Mouse (Mus musculus): Measurements from ENCODE around the gene Zfp385a. TPM values are rescaled to one million over a fixed set of nuclear protein-coding genes. Genes with fewer than 3 reads are reported as not detected.
A peak's percentile ranks its signal among the peaks of the same experiment; 100 is the strongest.

Zfp385a gene
- polyA plus RNA-seq, 1 experiment from 2014 or later = 19.7 TPM

DNA sequence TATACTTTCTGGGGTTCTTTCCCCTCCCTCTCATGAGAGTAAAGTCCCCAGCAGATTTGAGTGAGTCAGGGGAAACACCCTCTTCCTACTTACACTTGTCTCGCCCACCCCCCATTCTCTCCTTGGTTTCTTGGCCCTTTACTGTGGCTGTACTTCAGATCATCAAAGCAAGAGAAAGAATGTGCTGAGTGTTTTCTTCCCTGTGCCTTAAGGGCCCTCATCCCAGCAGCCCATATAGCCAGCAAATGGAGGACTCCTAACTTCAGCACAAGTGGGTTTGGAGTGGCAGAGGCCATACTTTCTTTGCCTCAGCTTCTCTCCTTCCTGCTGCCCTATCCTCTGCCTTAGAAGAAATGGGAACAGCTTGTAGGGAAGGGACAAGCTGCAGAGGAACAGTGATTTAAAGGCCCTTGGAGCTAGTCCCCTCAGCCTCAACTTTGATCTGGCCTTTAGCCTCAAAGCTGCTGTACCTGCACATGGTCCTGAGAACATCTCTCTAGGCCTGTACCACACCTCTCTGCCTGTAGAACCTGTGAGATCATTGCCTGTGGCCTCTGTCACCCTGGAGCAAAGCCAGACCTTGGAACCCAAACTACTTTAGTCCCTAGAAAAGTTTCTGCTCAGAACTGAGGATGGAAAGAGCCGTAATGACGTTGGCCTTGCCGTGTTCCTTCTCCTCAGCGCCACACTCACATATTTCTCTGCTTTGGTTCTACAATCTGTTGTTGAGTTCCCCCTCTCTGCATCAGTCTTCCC is 40.9 kb downstream of the Zfp385a start:
- H3K9me3 ChIP-seq (ENCODE audit: control insufficient read depth, low read length) = no peaks in the 10 kb centered on the region
- H3K36me3 ChIP-seq (ENCODE audit: control insufficient read depth, insufficient read depth, low read length) = no peaks in the 10 kb centered on the region
- peak overlapping the region; percentile 97 for H3K27ac ChIP-seq (ENCODE audit: low read depth, low read length)
- no peak overlapping the region for H3K4me2 ChIP-seq (replicated peaks; ENCODE audit: low read depth, low read length)
- H3K27me3 ChIP-seq (ENCODE audit: control insufficient read depth, insufficient read depth, low read length) = no peaks in the 10 kb centered on the region
- peaks cover 60% of the 10 kb centered on the region for H3K4me1 ChIP-seq (replicated peaks; ENCODE audit: control insufficient read depth, insufficient read depth, low read length)
- H3K9ac ChIP-seq (ENCODE audit: low read depth, low read length) = peak overlapping the region; percentile 54
- DNase-seq (ENCODE audit: low spot score) = no peak
- WGBS = 77% methylated on average over 5 of the region's 5 CpGs
- ATAC-seq (ENCODE audit: low FRiP score) = no peak
- H3K4me3 ChIP-seq (ENCODE audit: low read depth, low read length) = no peak overlapping the region

DNA sequence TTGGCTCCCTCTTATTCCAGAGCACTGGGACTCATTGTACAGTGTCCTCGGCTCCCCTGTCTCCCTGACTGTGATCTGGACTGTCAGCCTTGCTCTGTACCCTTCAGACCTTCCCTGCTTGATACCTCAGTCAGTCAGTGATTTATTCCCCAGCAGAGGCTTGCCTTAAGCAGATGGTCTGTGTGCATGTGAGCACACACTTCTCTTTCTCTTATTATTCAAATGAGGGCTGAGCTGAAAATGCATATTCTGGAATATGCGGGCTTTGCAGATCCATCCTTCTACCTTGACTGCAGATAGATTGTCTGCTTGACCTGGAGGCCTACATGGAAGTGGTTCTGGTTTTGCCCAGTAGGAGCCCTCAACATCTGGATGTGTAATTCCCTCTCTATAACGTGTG is 41.9 kb downstream of the Zfp385a start:
- Histone ChIP-seq H3K4me1 (replicated peaks; ENCODE audit: control insufficient read depth, insufficient read depth, low read length) (peaks cover 55% of the 10 kb centered on the region), H3K9ac (ENCODE audit: low read depth, low read length) (peak overlapping the region; percentile 11; the same call in 1 of the 2 replicates), H3K27ac (ENCODE audit: low read depth, low read length) (peak overlapping the region; percentile 97), H3K4me3 (ENCODE audit: low read depth, low read length) (0 out of 2 replicates have a peak overlapping the region, but pooled peaks have one; percentile 3), H3K27me3 (ENCODE audit: control insufficient read depth, insufficient read depth, low read length) (no peaks in the 10 kb centered on the region), H3K9me3 (ENCODE audit: control insufficient read depth, low read length) (no peaks in the 10 kb centered on the region), H3K36me3 (ENCODE audit: control insufficient read depth, insufficient read depth, low read length) (0 out of 2 replicates have a peak, but pooled peaks cover 2% of the 10 kb centered on the region), H3K4me2 (replicated peaks; ENCODE audit: low read depth, low read length) (no peak overlapping the region)
- 65% methylated on average over 3 of the region's 3 CpGs for WGBS
- ATAC-seq (ENCODE audit: low FRiP score) = no peak
- no peak for DNase-seq (ENCODE audit: low spot score)

- Histone ChIP-seq H3K4me1 (replicated peaks; ENCODE audit: control insufficient read depth, insufficient read depth, low read length) (peaks cover 49% of the 10 kb centered on the region), H3K27me3 (ENCODE audit: control insufficient read depth, insufficient read depth, low read length) (no peaks in the 10 kb centered on the region), H3K9me3 (ENCODE audit: control insufficient read depth, low read length) (no peaks in the 10 kb centered on the region), H3K9ac (ENCODE audit: low read depth, low read length) (no peak overlapping the region; the same call in 1 of the 2 replicates), H3K36me3 (ENCODE audit: control insufficient read depth, insufficient read depth, low read length) (0 out of 2 replicates have a peak, but pooled peaks cover 2% of the 10 kb centered on the region), H3K27ac (ENCODE audit: low read depth, low read length) (peak overlapping the region; percentile 97), H3K4me2 (replicated peaks; ENCODE audit: low read depth, low read length) (no peak overlapping the region; the same call in 1 of the 2 replicates), H3K4me3 (ENCODE audit: low read depth, low read length) (no peak overlapping the region)
- DNase-seq (ENCODE audit: low spot score) = no peak
- WGBS = 60% methylated on average over 6 of the region's 6 CpGs
- ATAC-seq (ENCODE audit: low FRiP score) = no peak
Measured at GRCm38 (mm10) chr15:103297313-103297712, 42.6 kb downstream of the Zfp385a start.

- peaks cover 35% of the 10 kb centered on the region for H3K4me1 ChIP-seq (replicated peaks; ENCODE audit: control insufficient read depth, insufficient read depth, low read length)
- no peak for ATAC-seq (ENCODE audit: low FRiP score)
- H3K4me2 ChIP-seq (replicated peaks; ENCODE audit: low read depth, low read length) = no peak overlapping the region
- no peak overlapping the region for H3K4me3 ChIP-seq (ENCODE audit: low read depth, low read length)
- WGBS = 4% methylated on average over 5 of the region's 5 CpGs
- 0 out of 2 replicates have a peak, but pooled peaks cover 2% of the 10 kb centered on the region for H3K36me3 ChIP-seq (ENCODE audit: control insufficient read depth, insufficient read depth, low read length)
- peak overlapping the region; percentile 97 for H3K27ac ChIP-seq (ENCODE audit: low read depth, low read length)
- peak; percentile 43 for DNase-seq (ENCODE audit: low spot score)
- H3K27me3 ChIP-seq (ENCODE audit: control insufficient read depth, insufficient read depth, low read length) = no peaks in the 10 kb centered on the region
- 0 out of 2 replicates have a peak overlapping the region, but pooled peaks have one; percentile 3 for H3K9ac ChIP-seq (ENCODE audit: low read depth, low read length)
- H3K9me3 ChIP-seq (ENCODE audit: control insufficient read depth, low read length) = no peaks in the 10 kb centered on the region
Measured at GRCm38 (mm10) chr15:103295851-103296250, 44.0 kb downstream of the Zfp385a start.

- H3K4me1 ChIP-seq (replicated peaks; ENCODE audit: control insufficient read depth, insufficient read depth, low read length) = peaks cover 28% of the 10 kb centered on the region
Measured at GRCm38 (mm10) chr15:103294649-103295048, 45.2 kb downstream of the Zfp385a start.

DNA sequence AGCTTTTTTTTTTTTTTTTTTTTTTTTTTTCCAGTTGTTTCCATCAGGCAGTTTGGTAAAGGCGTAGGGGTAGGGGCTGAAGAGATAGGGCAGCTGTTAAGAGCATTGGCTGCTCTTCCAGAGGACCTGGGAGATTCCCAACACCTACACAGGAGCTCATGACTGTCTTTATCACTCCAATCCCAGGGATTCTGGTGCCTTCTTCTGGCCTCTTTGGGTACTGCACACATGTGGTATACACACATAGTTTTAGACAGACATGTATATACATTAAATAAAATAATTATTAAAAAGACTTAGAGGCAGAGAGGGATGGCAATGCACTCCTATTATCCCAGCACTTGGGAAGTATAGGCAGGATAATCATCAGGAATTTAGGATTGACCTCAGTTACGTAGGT is 46.5 kb downstream of the Zfp385a start:
- Histone ChIP-seq H3K27me3 (ENCODE audit: control insufficient read depth, insufficient read depth, low read length) (no peaks in the 10 kb centered on the region), H3K27ac (ENCODE audit: low read depth, low read length) (no peak overlapping the region), H3K4me3 (ENCODE audit: low read depth, low read length) (no peak overlapping the region), H3K4me1 (replicated peaks; ENCODE audit: control insufficient read depth, insufficient read depth, low read length) (peaks cover 18% of the 10 kb centered on the region), H3K9me3 (ENCODE audit: control insufficient read depth, low read length) (no peaks in the 10 kb centered on the region), H3K4me2 (replicated peaks; ENCODE audit: low read depth, low read length) (no peak overlapping the region), H3K36me3 (ENCODE audit: control insufficient read depth, insufficient read depth, low read length) (0 out of 2 replicates have a peak, but pooled peaks cover 2% of the 10 kb centered on the region), H3K9ac (ENCODE audit: low read depth, low read length) (no peak overlapping the region)
- DNase-seq (ENCODE audit: low spot score) = no peak
- no peak for ATAC-seq (ENCODE audit: low FRiP score)
- 97% methylated on average over 2 of the region's 2 CpGs for WGBS

More at GRCm38 (mm10) chr15:103294649-103295048, 45.2 kb downstream of the Zfp385a start:
- Histone ChIP-seq H3K36me3 (ENCODE audit: control insufficient read depth, insufficient read depth, low read length) (0 out of 2 replicates have a peak, but pooled peaks cover 2% of the 10 kb centered on the region), H3K4me2 (replicated peaks; ENCODE audit: low read depth, low read length) (no peak overlapping the region), H3K4me3 (ENCODE audit: low read depth, low read length) (no peak overlapping the region), H3K9me3 (ENCODE audit: control insufficient read depth, low read length) (no peaks in the 10 kb centered on the region), H3K27me3 (ENCODE audit: control insufficient read depth, insufficient read depth, low read length) (no peaks in the 10 kb centered on the region), H3K27ac (ENCODE audit: low read depth, low read length) (no peak overlapping the region), H3K9ac (ENCODE audit: low read depth, low read length) (no peak overlapping the region)
- ATAC-seq (ENCODE audit: low FRiP score) = no peak
- DNase-seq (ENCODE audit: low spot score) = no peak
- 66% methylated on average over 2 of the region's 2 CpGs for WGBS

GRCm38 (mm10) chr15:103292673-103293345 is 47.1 kb downstream of the Zfp385a start:
- Histone ChIP-seq H3K4me2 (replicated peaks; ENCODE audit: low read depth, low read length) (no peak overlapping the region), H3K4me1 (replicated peaks; ENCODE audit: control insufficient read depth, insufficient read depth, low read length) (peaks cover 14% of the 10 kb centered on the region), H3K27ac (ENCODE audit: low read depth, low read length) (no peak overlapping the region), H3K9ac (ENCODE audit: low read depth, low read length) (no peak overlapping the region), H3K4me3 (ENCODE audit: low read depth, low read length) (no peak overlapping the region), H3K27me3 (ENCODE audit: control insufficient read depth, insufficient read depth, low read length) (no peaks in the 10 kb centered on the region), H3K9me3 (ENCODE audit: control insufficient read depth, low read length) (no peaks in the 10 kb centered on the region), H3K36me3 (ENCODE audit: control insufficient read depth, insufficient read depth, low read length) (0 out of 2 replicates have a peak, but pooled peaks cover 2% of the 10 kb centered on the region)
- WGBS = 92% methylated on average over 4 of the region's 4 CpGs
- no peak for DNase-seq (ENCODE audit: low spot score)
- no peak for ATAC-seq (ENCODE audit: low FRiP score)

- no peaks in the 10 kb centered on the region for H3K27me3 ChIP-seq (ENCODE audit: control insufficient read depth, insufficient read depth, low read length)
- no peaks in the 10 kb centered on the region for H3K9me3 ChIP-seq (ENCODE audit: control insufficient read depth, low read length)
- 90% methylated on average over 9 of the region's 9 CpGs for WGBS
- no peak overlapping the region for H3K4me3 ChIP-seq (ENCODE audit: low read depth, low read length)
- ATAC-seq (ENCODE audit: low FRiP score) (no peak), DNase-seq (ENCODE audit: low spot score) (no peak)
- H3K4me1 ChIP-seq (replicated peaks; ENCODE audit: control insufficient read depth, insufficient read depth, low read length) = peaks cover 4% of the 10 kb centered on the region
- no peak overlapping the region for H3K4me2 ChIP-seq (replicated peaks; ENCODE audit: low read depth, low read length)
- no peak overlapping the region for H3K27ac ChIP-seq (ENCODE audit: low read depth, low read length)
- no peak overlapping the region for H3K9ac ChIP-seq (ENCODE audit: low read depth, low read length)
- H3K36me3 ChIP-seq (ENCODE audit: control insufficient read depth, insufficient read depth, low read length) = 0 out of 2 replicates have a peak, but pooled peaks cover 2% of the 10 kb centered on the region
Measured at GRCm38 (mm10) chr15:103290843-103291242, 49.0 kb downstream of the Zfp385a start.

All from hindbrain, embryonic 11.5 days (tissue).